7 mouse cellular contexts compared by ENCODE assay signal in genomic region chr5:113310377-113311003, GRCm38 (mm10). TPM values are rescaled to one million over a fixed set of nuclear protein-coding genes. Genes with fewer than 3 reads are reported as not detected.
DNase-seq lines count a peak whose midpoint lies in the region; ATAC-seq lines count a peak whose summit lies in the region.

Gene Sgsm1 (minus strand): TSS chr5:113310786.

- H3K27me3 ChIP-seq in embryonic facial prominence, embryonic 14.5 days (replicated peaks; ENCODE audit: control insufficient read depth, insufficient read depth, low read length), result peaks cover 18% of the 10 kb centered on the region
- H3K27me3 ChIP-seq in limb, embryonic 11.5 days (ENCODE audit: control insufficient read depth, insufficient read depth, low read length), result peaks cover 13% of the 10 kb centered on the region
- H3K27me3 ChIP-seq in midbrain, embryonic 12.5 days, result peaks cover 61% of the 10 kb centered on the region
- no peaks in the 10 kb centered on the region; the same call in 1 of the 2 replicates for H3K27me3 ChIP-seq in stomach, embryonic 15.5 days (replicated peaks)

- no peak within 1 kb of the TSS for H3K27ac ChIP-seq in embryonic facial prominence, embryonic 14.5 days (replicated peaks; ENCODE audit: low read depth, low read length)
- H3K27ac ChIP-seq in limb, embryonic 11.5 days (replicated peaks; ENCODE audit: low read depth, low read length), result no peak within 1 kb of the TSS
- H3K27ac ChIP-seq in midbrain, embryonic 12.5 days (replicated peaks), result peak within 1 kb of the TSS; percentile 43; the same call in 1 of the 2 replicates
- no peak within 1 kb of the TSS for H3K27ac ChIP-seq in stomach, embryonic 15.5 days

- WGBS in embryonic facial prominence, embryonic 14.5 days, result 5% methylated on average over 30 of the region's 53 CpGs
- WGBS in limb, embryonic 11.5 days, result 4% methylated on average over 47 of the region's 53 CpGs
- 2% methylated on average over 53 of the region's 53 CpGs for WGBS in midbrain, embryonic 12.5 days
- 2% methylated on average over 41 of the region's 53 CpGs for WGBS in stomach, embryonic 15.5 days

- peak within 1 kb of the TSS; percentile 62 for H3K9ac ChIP-seq in embryonic facial prominence, embryonic 14.5 days (ENCODE audit: low read depth, low read length)
- peak within 1 kb of the TSS; percentile 56; the same call in 1 of the 2 replicates for H3K9ac ChIP-seq in limb, embryonic 11.5 days (ENCODE audit: low read length)
- peak within 1 kb of the TSS; percentile 77 for H3K9ac ChIP-seq in midbrain, embryonic 12.5 days (replicated peaks)
- peak within 1 kb of the TSS; percentile 45; the same call in 1 of the 2 replicates for H3K9ac ChIP-seq in stomach, embryonic 15.5 days

- no peaks in the 10 kb centered on the region for H3K36me3 ChIP-seq in embryonic facial prominence, embryonic 14.5 days (ENCODE audit: control insufficient read depth, insufficient read depth, low read length)
- H3K36me3 ChIP-seq in limb, embryonic 11.5 days (ENCODE audit: control insufficient read depth, insufficient read depth, low read length), result no peaks in the 10 kb centered on the region
- no peaks in the 10 kb centered on the region for H3K36me3 ChIP-seq in midbrain, embryonic 12.5 days
- H3K36me3 ChIP-seq in stomach, embryonic 15.5 days, result no peaks in the 10 kb centered on the region

- peak; percentile 78 for DNase-seq in brain, embryonic 18.5 days (ENCODE audit: low read depth, low spot score)
- peak; percentile 84 for DNase-seq in embryonic facial prominence, embryonic 14.5 days (ENCODE audit: low spot score)
- peak; percentile 66 for DNase-seq in heart, adult 8-10 months (ENCODE audit: low spot score)
- DNase-seq in kidney, adult 8-10 months, result peak; percentile 64 to 70
- DNase-seq in limb, embryonic 11.5 days (ENCODE audit: low spot score), result peak; percentile 87

- peak; percentile 89 for ATAC-seq in embryonic facial prominence, embryonic 14.5 days (ENCODE audit: low read depth)
- ATAC-seq in limb, embryonic 11.5 days (ENCODE audit: insufficient number of reproducible peaks, low FRiP score, low TSS enrichment, low read depth), result peak; percentile 37; the same call in 1 of the 2 replicates
- ATAC-seq in midbrain, embryonic 12.5 days (ENCODE audit: low FRiP score, low read depth), result peak; percentile 63
- ATAC-seq in stomach, embryonic 15.5 days (ENCODE audit: insufficient read depth, low FRiP score, low read depth), result peak; percentile 73

- peak within 1 kb of the TSS; percentile 73 for H3K4me2 ChIP-seq in embryonic facial prominence, embryonic 14.5 days (ENCODE audit: low read depth, low read length)
- H3K4me2 ChIP-seq in limb, embryonic 11.5 days (ENCODE audit: low read depth, severe bottlenecking), result peak within 1 kb of the TSS; percentile 84
- H3K4me2 ChIP-seq in midbrain, embryonic 12.5 days (replicated peaks), result peak within 1 kb of the TSS; percentile 83
- peak within 1 kb of the TSS; percentile 87 for H3K4me2 ChIP-seq in stomach, embryonic 15.5 days

- peaks cover 6% of the 10 kb centered on the region; the same call in 1 of the 2 replicates for H3K4me1 ChIP-seq in embryonic facial prominence, embryonic 14.5 days (ENCODE audit: control insufficient read depth, insufficient read depth, low read length)
- H3K4me1 ChIP-seq in limb, embryonic 11.5 days (ENCODE audit: control insufficient read depth, insufficient read depth, low read length), result peaks cover 22% of the 10 kb centered on the region
- H3K4me1 ChIP-seq in midbrain, embryonic 12.5 days, result peaks cover 43% of the 10 kb centered on the region
- H3K4me1 ChIP-seq in stomach, embryonic 15.5 days, result peaks cover 24% of the 10 kb centered on the region; the same call in 1 of the 2 replicates

- H3K4me3 ChIP-seq in embryonic facial prominence, embryonic 14.5 days (ENCODE audit: low read depth, low read length), result peak within 1 kb of the TSS; percentile 54
- H3K4me3 ChIP-seq in limb, embryonic 11.5 days (ENCODE audit: low read depth, low read length), result peak within 1 kb of the TSS; percentile 58
- peak within 1 kb of the TSS; percentile 70 for H3K4me3 ChIP-seq in midbrain, embryonic 12.5 days
- peak within 1 kb of the TSS; percentile 55 for H3K4me3 ChIP-seq in stomach, embryonic 15.5 days (replicated peaks)

- H3K9me3 ChIP-seq in embryonic facial prominence, embryonic 14.5 days (ENCODE audit: control insufficient read depth, low read length), result peaks cover 6% of the 10 kb centered on the region; the same call in 1 of the 2 replicates
- no peaks in the 10 kb centered on the region for H3K9me3 ChIP-seq in limb, embryonic 11.5 days (ENCODE audit: control insufficient read depth, low read length)
- no peaks in the 10 kb centered on the region for H3K9me3 ChIP-seq in midbrain, embryonic 12.5 days
- no peaks in the 10 kb centered on the region for H3K9me3 ChIP-seq in stomach, embryonic 15.5 days

RNA-seq across cellular contexts. Expression of gene Sgsm1, which starts in this region (rescaled TPM):
- 2.0 and 3.5 TPM in 2 replicates for polyA plus RNA-seq in embryonic facial prominence, embryonic 14.5 days (2014; fragmentation: Nextera tagmentation; extraction: Ambion mirVana)
- total RNA-seq in heart, adult 8-10 months (2022), result under 1 TPM; 0.37 to 0.84 (median 0.58) TPM
- polyA plus RNA-seq in limb, embryonic 11.5 days (2014; fragmentation: Nextera tagmentation; extraction: Ambion mirVana), result 7.7 and 9.1 TPM in 2 replicates
- 16.1 and 19.5 TPM in 2 replicates for polyA plus RNA-seq in midbrain, embryonic 12.5 days (2016; fragmentation: Nextera tagmentation; extraction: Ambion mirVana)
- 6.9 and 8.8 TPM in 2 replicates for polyA plus RNA-seq in stomach, embryonic 15.5 days (2015; fragmentation: Nextera tagmentation; extraction: Ambion mirVana)

Comparison
In these comparisons a context has a peak if more than half of its experiments do, and no peak if none do; other contexts are left out.
1. Peak in DNase-seq in heart, adult 8-10 months; RNA of the gene not detected or under 1 TPM.
2. ATAC-seq: peak in every context shown above with its lines; median percentile 89 in embryonic facial prominence, embryonic 14.5 days; 73 in stomach, embryonic 15.5 days; 63 in midbrain, embryonic 12.5 days; 37 in limb, embryonic 11.5 days.